Mouse (Mus musculus) NIH3T3 (cell line): ENCODE results near the gene Foxo4.

ENCODE experiments used
- DNase-seq: peaks from one replicate; pipeline ENCODE4 v3.0.0-alpha.2; 2012; ENCODE audit warnings: low read depth

The Foxo4 gene

GRCm38 (mm10) chrX:101290111-101290510, 35.8 kb downstream of the Foxo4 start:
- DNase-seq, result no peak

- no peak for DNase-seq
Measured at GRCm38 (mm10) chrX:101299055-101299454, 44.7 kb downstream of the Foxo4 start, which contains the start of gene Nlgn3. Gene Nlgn3, plus strand, starts transcription at chrX:101299168.

- DNase-seq, result no peak
Measured at GRCm38 (mm10) chrX:101299473-101300426, 45.4 kb downstream of the Foxo4 start.

- no peak for DNase-seq
Measured at GRCm38 (mm10) chrX:101300427-101301030, 46.2 kb downstream of the Foxo4 start.

GRCm38 (mm10) chrX:101301654-101302053, 47.3 kb downstream of the Foxo4 start:
- no peak for DNase-seq

GRCm38 (mm10) chrX:101304646-101305045, 50.3 kb downstream of the Foxo4 start:
- no peak for DNase-seq

- no peak for DNase-seq
Measured at GRCm38 (mm10) chrX:101309299-101309698, 55.0 kb downstream of the Foxo4 start.
